Mouse (Mus musculus) embryo, embryonic 10.5 days (tissue): ENCODE results near the gene Hdac1.

ENCODE experiments used
- DNase-seq: peaks from one replicate; pipeline ENCODE4 v3.0.0-alpha.2; 2015; ENCODE audit warnings: low spot score

Gene Hdac1

GRCm38 (mm10) chr4:129542592-129543141 lies at the start of gene Hdac1:
Hdac1 (minus strand) TSS chr4:129542713.
- DNase-seq = peak; percentile 99

GRCm38 (mm10) chr4:129588865-129589264 lies 46.4 kb upstream of the Hdac1 start:
- no peak for DNase-seq

- no peak for DNase-seq
These were observed 44.4 kb upstream of the Hdac1 start for GRCm38 (mm10) chr4:129586943-129587342.

GRCm38 (mm10) chr4:129585773-129586172 lies 43.3 kb upstream of the Hdac1 start:
- no peak for DNase-seq

- DNase-seq = peak; percentile 90
These were observed 42.5 kb upstream of the Hdac1 start for GRCm38 (mm10) chr4:129584884-129585608.

GRCm38 (mm10) chr4:129584370-129584769 lies 41.9 kb upstream of the Hdac1 start:
- DNase-seq = no peak

GRCm38 (mm10) chr4:129582251-129582650 lies 39.7 kb upstream of the Hdac1 start:
- no peak for DNase-seq

- no peak for DNase-seq
These were observed 37.8 kb upstream of the Hdac1 start for GRCm38 (mm10) chr4:129580347-129580746.

GRCm38 (mm10) chr4:129578466-129578865 lies 36.0 kb upstream of the Hdac1 start, which contains the start of gene Fam167b:
Fam167b (minus strand) TSS chr4:129578549.
- DNase-seq = no peak

- no peak for DNase-seq
These were observed 35.2 kb upstream of the Hdac1 start for GRCm38 (mm10) chr4:129577688-129578087.

- peak; percentile 81 for DNase-seq
These were observed 34.5 kb upstream of the Hdac1 start for GRCm38 (mm10) chr4:129576863-129577491.

- no peak for DNase-seq
These were observed 32.8 kb upstream of the Hdac1 start for GRCm38 (mm10) chr4:129575171-129575844.

GRCm38 (mm10) chr4:129573430-129573829 lies 30.9 kb upstream of the Hdac1 start, which contains the start of gene Lck:
Lck (minus strand) TSS chr4:129573641.
- DNase-seq = no peak

GRCm38 (mm10) chr4:129573093-129573370 lies 30.5 kb upstream of the Hdac1 start:
- no peak for DNase-seq

- no peak for DNase-seq
These were observed 30.0 kb upstream of the Hdac1 start for GRCm38 (mm10) chr4:129572236-129573092.

GRCm38 (mm10) chr4:129571551-129572084 lies 29.1 kb upstream of the Hdac1 start:
- no peak for DNase-seq

GRCm38 (mm10) chr4:129570028-129570427 lies 27.5 kb upstream of the Hdac1 start:
- no peak for DNase-seq

GRCm38 (mm10) chr4:129568366-129568765 lies 25.9 kb upstream of the Hdac1 start:
- no peak for DNase-seq

GRCm38 (mm10) chr4:129565139-129565538 lies 22.6 kb upstream of the Hdac1 start:
- no peak for DNase-seq

- peak; percentile 77 for DNase-seq
These were observed 21.2 kb upstream of the Hdac1 start for GRCm38 (mm10) chr4:129563718-129564117.

- DNase-seq = no peak
These were observed 18.7 kb upstream of the Hdac1 start for GRCm38 (mm10) chr4:129561184-129561583.
